ENCODE assay signal across 22 mouse cellular contexts in the genomic region with DNA sequence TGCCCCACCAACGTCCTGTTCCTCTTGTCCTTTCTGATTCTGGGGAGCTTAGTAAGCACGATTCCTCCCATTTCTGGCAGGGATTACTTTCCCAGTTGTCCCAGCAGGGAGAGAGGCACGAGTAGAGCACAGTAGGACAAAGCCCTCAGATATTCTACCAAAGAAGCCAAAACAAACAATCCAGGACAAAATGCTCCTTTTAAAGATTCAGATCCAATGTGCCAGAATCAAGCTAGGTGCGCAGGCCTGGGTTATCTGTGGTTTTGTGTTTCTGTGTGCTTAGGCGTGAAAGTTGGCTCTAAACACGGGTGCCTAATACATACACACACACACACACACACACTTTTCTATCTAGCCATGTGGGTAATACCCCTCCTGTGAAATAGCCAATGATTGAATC. TPM values are rescaled to one million over a fixed set of nuclear protein-coding genes. Genes with fewer than 3 reads are reported as not detected.
DNase-seq lines count a peak whose midpoint lies in the region; ATAC-seq and TF ChIP-seq lines count a peak whose summit lies in the region.
"Had no signal": no experiment of that assay in that cellular context is flagged by ENCODE, and none has a peak within 500 bp of the region (broad histone marks: within the 10 kb centered on the region; RNA-seq: fewer than 3 reads in every experiment).

No protein-coding gene starts in this region.

- no peaks in the 10 kb centered on the region for H3K27me3 ChIP-seq in liver, adult 2 months (ENCODE audit: control insufficient read depth, insufficient read depth, low read length)
- no peaks in the 10 kb centered on the region for H3K27me3 ChIP-seq in liver, embryonic 11.5 days (replicated peaks; ENCODE audit: control insufficient read depth, insufficient read depth, low read length)
- H3K27me3 ChIP-seq in testis, adult 2 months (ENCODE audit: control insufficient read depth, insufficient read depth, low read length) = no peaks in the 10 kb centered on the region
- H3K27me3 ChIP-seq in stomach, postnatal 0 days (ENCODE audit: control insufficient read depth, insufficient read depth, low read length) = no peaks in the 10 kb centered on the region
- H3K27me3 ChIP-seq: CH12.LX, Patski had no signal

- peak overlapping the region; percentile 75 for H3K27ac ChIP-seq in liver, adult 2 months (replicated peaks; ENCODE audit: insufficient read depth, low read depth, low read length)
- no peak overlapping the region for H3K27ac ChIP-seq in liver, embryonic 11.5 days (ENCODE audit: low read depth, low read length)
- no peak overlapping the region for H3K27ac ChIP-seq in testis, adult 2 months (ENCODE audit: control insufficient read depth, insufficient read depth, low read depth, low read length)
- no peak overlapping the region for H3K27ac ChIP-seq in stomach, postnatal 0 days (replicated peaks)
- H3K27ac ChIP-seq in left cerebral cortex, adult 2 months = no peak overlapping the region

- H3K79me2 ChIP-seq in liver, adult 2 months (ENCODE audit: control insufficient read depth, insufficient read depth, low read length) = no peaks in the 10 kb centered on the region

- no peak for TF ChIP-seq EP300 in stomach, postnatal 0 days (optimal IDR thresholded peaks at IDR 0.05)

- no peak for TF ChIP-seq CTCF in liver, adult 2 months (IDR thresholded peaks at IDR 0.05; ENCODE audit: low read depth, low read length)
- TF ChIP-seq CTCF in testis, adult 2 months (IDR thresholded peaks at IDR 0.05; ENCODE audit: control insufficient read depth, insufficient read depth, insufficient replicate concordance, low read depth, low read length) = no peak
- no peak for TF ChIP-seq CTCF in stomach, postnatal 0 days (IDR thresholded peaks at IDR 0.05; ENCODE audit: low read depth)
- TF ChIP-seq CTCF in left cerebral cortex, adult 2 months (IDR thresholded peaks at IDR 0.05) = no peak

- intact Hi-C loops in left cerebral cortex, adult 2 months (cut with DNase I) = loop anchor here (10.0 kb wide), 1 partner anchor 293 kb away; no protein-coding TSS in a partner anchor

- no peak for ATAC-seq in liver, embryonic 11.5 days (replicated peaks; ENCODE audit: low FRiP score)
- no peak for ATAC-seq in stomach, postnatal 0 days (ENCODE audit: low FRiP score, low TSS enrichment)
- ATAC-seq: activated CD4-positive, CD25-positive, alpha-beta regulatory T cell, adult 4 months; CD4-positive, CD25-positive, alpha-beta regulatory T cell, adult 4 months; Patski had no signal

- H3K4me2 ChIP-seq in liver, embryonic 11.5 days = no peak overlapping the region
- no peak overlapping the region for H3K4me2 ChIP-seq in stomach, postnatal 0 days (replicated peaks; ENCODE audit: low read depth)

- WGBS in liver, adult 2 months = 18% methylated on average over 6 of the region's 6 CpGs
- WGBS in liver, embryonic 11.5 days = 72% methylated on average over 6 of the region's 6 CpGs
- 63% methylated on average over 6 of the region's 6 CpGs for WGBS in stomach, postnatal 0 days

- no peaks in the 10 kb centered on the region for H3K9me3 ChIP-seq in liver, embryonic 11.5 days (ENCODE audit: control insufficient read depth, low read length)
- no peaks in the 10 kb centered on the region for H3K9me3 ChIP-seq in stomach, postnatal 0 days (ENCODE audit: control insufficient read depth, low read length)
- H3K9me3 ChIP-seq: G1E had no signal

- no peaks in the 10 kb centered on the region for H3K36me3 ChIP-seq in liver, adult 2 months (ENCODE audit: control insufficient read depth, insufficient read depth, low read length)
- H3K36me3 ChIP-seq in liver, embryonic 11.5 days (ENCODE audit: control insufficient read depth, insufficient read depth, low read length) = no peaks in the 10 kb centered on the region
- H3K36me3 ChIP-seq in testis, adult 2 months (ENCODE audit: control insufficient read depth, insufficient read depth, low read length) = no peaks in the 10 kb centered on the region
- H3K36me3 ChIP-seq in stomach, postnatal 0 days (ENCODE audit: control insufficient read depth, insufficient read depth, low read length) = no peaks in the 10 kb centered on the region
- H3K36me3 ChIP-seq: G1E had no signal

- no peak for TF ChIP-seq POLR2A in liver, adult 2 months (IDR thresholded peaks at IDR 0.05; ENCODE audit: extremely low read depth, insufficient read depth, low read length)
- TF ChIP-seq POLR2A in testis, adult 2 months (IDR thresholded peaks at IDR 0.05; ENCODE audit: control insufficient read depth, low read depth, low read length) = no peak

- H3K4me3 ChIP-seq in liver, adult 2 months (ENCODE audit: insufficient read depth, low read depth, low read length) = no peak overlapping the region
- no peak overlapping the region for H3K4me3 ChIP-seq in liver, embryonic 11.5 days (ENCODE audit: low read depth, low read length)
- peak overlapping the region; percentile 48 for H3K4me3 ChIP-seq in testis, adult 2 months (ENCODE audit: control insufficient read depth, low read depth, low read length)
- H3K4me3 ChIP-seq in stomach, postnatal 0 days (ENCODE audit: low read depth, low read length) = no peak overlapping the region
- no peak overlapping the region for H3K4me3 ChIP-seq in left cerebral cortex, adult 2 months

- DNase-seq in heart, adult 11 months = peak; percentile 80
- no peak for DNase-seq in heart, adult 9 months (ENCODE audit: low spot score in 2 of 2)
- peak; percentile 98 for DNase-seq in liver, adult 2 months (ENCODE audit: extremely low read depth, low read depth, low spot score)
- no peak for DNase-seq in liver, embryonic 11.5 days (ENCODE audit: low spot score)
- no peak for DNase-seq in testis, postnatal 10 days (ENCODE audit: low spot score)
- peak; percentile 18 for DNase-seq in stomach, postnatal 0 days (ENCODE audit: low spot score)
- DNase-seq in left cerebral cortex, adult 2 months (ENCODE audit: extremely low spot score in 1 of 2, low spot score in 2 of 2) = no peak
- DNase-seq: adrenal gland, adult 2 months; adrenal gland, adult 8-10 months; adrenal gland, postnatal 10 days; adrenal gland, postnatal 14 days; adrenal gland, postnatal 25 days; adrenal gland, postnatal 36 days; B cell, adult 2 months; cerebellum, adult 11 months; cerebellum, adult 11-12 months had no signal

- H3K9ac ChIP-seq in liver, adult 2 months (ENCODE audit: low read depth, low read length) = 0 out of 2 replicates have a peak overlapping the region, but pooled peaks have one; percentile 2
- H3K9ac ChIP-seq in liver, embryonic 11.5 days (ENCODE audit: low read depth, low read length) = no peak overlapping the region
- H3K9ac ChIP-seq in stomach, postnatal 0 days (ENCODE audit: low read length) = no peak overlapping the region

- peaks cover 11% of the 10 kb centered on the region; the same call in 1 of the 2 replicates for H3K4me1 ChIP-seq in liver, adult 2 months (ENCODE audit: control insufficient read depth, insufficient read depth, low read length)
- no peaks in the 10 kb centered on the region for H3K4me1 ChIP-seq in liver, embryonic 11.5 days (replicated peaks; ENCODE audit: control insufficient read depth, insufficient read depth, low read length)
- no peaks in the 10 kb centered on the region; the same call in 1 of the 2 replicates for H3K4me1 ChIP-seq in testis, adult 2 months (ENCODE audit: control insufficient read depth, insufficient read depth, low read length)
- no peaks in the 10 kb centered on the region for H3K4me1 ChIP-seq in stomach, postnatal 0 days (replicated peaks; ENCODE audit: control insufficient read depth, insufficient read depth)

RNA-seq across cellular contexts. Expression of gene Dcaf1, which starts 3.5 kb away (rescaled TPM):
- 14.2 and 14.9 TPM in 2 replicates for total RNA-seq in liver, adult 2 months (2014; rRNA removed)
- 7.7 and 12.0 TPM in 2 replicates for polyA plus RNA-seq in liver, adult 2 months (2012; rRNA removed)
- polyA plus RNA-seq in liver, embryonic 11.5 days (2014; fragmentation: Nextera tagmentation; extraction: Ambion mirVana) = 35.5 and 45.4 TPM in 2 replicates
- polyA plus RNA-seq in testis, adult 2 months (2012; rRNA removed) = 56.6 and 71.0 TPM in 2 replicates
- 4.3 and 4.5 TPM in 2 replicates for polyA plus RNA-seq in stomach, postnatal 0 days (2015; fragmentation: Nextera tagmentation; extraction: Ambion mirVana)
- total RNA-seq in left cerebral cortex, adult 2 months (2021) = 10 to 100 TPM; 31.7 to 38.1 TPM

RNA-seq across cellular contexts. Expression of gene Rad54l2, which starts 29.2 kb away (rescaled TPM):
- 8.1 and 8.9 TPM in 2 replicates for total RNA-seq in liver, adult 2 months (2014; rRNA removed)
- polyA plus RNA-seq in liver, adult 2 months (2012; rRNA removed) = 16.4 and 21.5 TPM in 2 replicates
- polyA plus RNA-seq in liver, embryonic 11.5 days (2014; fragmentation: Nextera tagmentation; extraction: Ambion mirVana) = 4.0 and 4.5 TPM in 2 replicates
- polyA plus RNA-seq in testis, adult 2 months (2012; rRNA removed) = 13.1 and 18.2 TPM in 2 replicates
- 1.6 and 1.9 TPM in 2 replicates for polyA plus RNA-seq in stomach, postnatal 0 days (2015; fragmentation: Nextera tagmentation; extraction: Ambion mirVana)
- 10 to 100 TPM; 17.6 to 18.0 TPM for total RNA-seq in left cerebral cortex, adult 2 months (2021)

Comparison
In these comparisons a context has a peak if more than half of its experiments do, and no peak if none do; other contexts are left out.
1. DNase-seq: peak in heart, adult 11 months (single experiment), liver, adult 2 months (single experiment) and stomach, postnatal 0 days (single experiment); none in heart, adult 9 months (0 of 2), liver, embryonic 11.5 days (single experiment), testis, postnatal 10 days (single experiment) and left cerebral cortex, adult 2 months (0 of 2).